Mouse (Mus musculus) C2C12 (cell line): ENCODE measurements around the gene Nfkbib.

Experiments
- CEBPB ChIP-seq: IDR thresholded peaks from one replicate; pipeline ENCODE4 v1.6.1; 2011; ENCODE audit warnings: low read depth, mild to moderate bottlenecking, control low read depth, moderate library complexity
- CTCF ChIP-seq: IDR thresholded peaks from one replicate; pipeline ENCODE4 v1.5.1; 2011; ENCODE audit not compliant: control insufficient read depth, insufficient read depth, insufficient read length
- FOSL1 ChIP-seq: IDR thresholded peaks from one replicate; pipeline ENCODE4 v1.8.0; 2011; ENCODE audit warnings: mild to moderate bottlenecking, low read length; ENCODE audit not compliant: poor library complexity, insufficient read depth, severe bottlenecking
- MAX ChIP-seq: IDR thresholded peaks from one replicate; pipeline ENCODE4 v1.6.1; 2011; ENCODE audit warnings: mild to moderate bottlenecking, control low read depth
- MYOD1 ChIP-seq: IDR thresholded peaks from one replicate; pipeline ENCODE4 v1.6.1; 2011; ENCODE audit warnings: low read depth; ENCODE audit not compliant: control insufficient read depth, insufficient read length
- MYOG ChIP-seq: IDR thresholded peaks from one replicate; pipeline ENCODE4 v1.6.1; 2011; ENCODE audit not compliant: control insufficient read depth, insufficient read length; ENCODE audit errors: extremely low read depth
- USF1 ChIP-seq: IDR thresholded peaks from one replicate; pipeline ENCODE4 v1.6.1; 2011; ENCODE audit warnings: low read depth, mild to moderate bottlenecking, control low read depth, moderate library complexity

DNA sequence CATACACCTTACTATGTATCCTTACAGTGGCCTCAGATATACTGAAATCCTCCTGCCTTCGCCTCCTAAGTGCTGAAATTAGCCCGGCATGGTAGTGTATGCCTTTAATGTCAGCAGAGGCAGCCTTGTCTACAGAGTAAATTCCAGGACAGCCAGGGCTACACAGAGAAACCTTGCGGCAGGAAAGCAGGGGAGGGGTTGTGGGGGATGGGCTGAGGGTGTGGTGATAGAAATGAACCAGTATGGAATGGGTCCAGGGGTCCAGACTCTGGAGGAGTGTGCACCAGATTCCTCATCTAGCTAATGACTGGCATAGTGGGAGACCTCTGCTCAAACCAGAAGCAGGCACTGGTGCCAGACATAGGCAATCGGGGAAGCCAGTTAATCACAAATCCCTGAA, 48.2 kb downstream of the Nfkbib start:
- TF ChIP-seq CTCF (no peak), CEBPB (no peak), MAX (no peak), MYOD1 (no peak), MYOG (no peak), USF1 (no peak), FOSL1 (no peak)
